Mouse (Mus musculus) heart, embryonic 16.5 days (tissue): ENCODE measurements at regions not wholly inside any gene's neighbourhood (a gene's known extent, or its start where the extent isn't known, plus 50 kb on each side); places are given as distances from the start of the nearest gene placed in this dataset.
"Not testable (repeated sequence)": the region's sequence is repeated elsewhere in the genome, so short reads cannot be mapped to it uniquely, and the experiment has no call there.

Source experiments
- ATAC-seq: fragments of 200-750 bp; cut with Nextera tagmentation; replicated peaks from 2 replicates; pipeline ENCODE4 v1.8.0; 2017; ENCODE audit warnings: moderate number of reproducible peaks; ENCODE audit not compliant: insufficient read depth, low FRiP score; ENCODE audit errors: extremely low read depth
- H3K27ac ChIP-seq: fragments of 300-500 bp; sonication (generic); 2 replicates; pipeline ENCODE4 v1.5.1; 2014; ENCODE audit warnings: mild to moderate bottlenecking, low read length, control low read depth, moderate library complexity
- H3K27me3 ChIP-seq: fragments of 300-500 bp; sonication (generic); 2 replicates; pipeline ENCODE4 v1.6.1; 2014; ENCODE audit warnings: low read length, mixed read lengths; ENCODE audit not compliant: control insufficient read depth, insufficient read depth
- H3K36me3 ChIP-seq: fragments of 300-500 bp; sonication (generic); 2 replicates; pipeline ENCODE4 v1.6.1; 2014; ENCODE audit not compliant: control insufficient read depth, insufficient read depth
- H3K4me1 ChIP-seq: fragments of 300-500 bp; sonication (generic); 2 replicates; pipeline ENCODE4 v1.6.1; 2014; ENCODE audit warnings: low read length, mixed read lengths; ENCODE audit not compliant: control insufficient read depth, insufficient read depth
- H3K4me2 ChIP-seq: fragments of 300-500 bp; sonication (generic); 2 replicates; pipeline ENCODE4 v1.6.1; 2014; ENCODE audit warnings: low read depth, mild to moderate bottlenecking, control low read depth, low read length
- H3K4me3 ChIP-seq: fragments of 300-500 bp; sonication (generic); 2 replicates; pipeline ENCODE4 v1.5.1; 2014; ENCODE audit warnings: mild to moderate bottlenecking, control low read depth, low read length
- H3K9ac ChIP-seq: fragments of 300-500 bp; sonication (generic); 2 replicates; pipeline ENCODE4 v1.6.1; 2014; ENCODE audit warnings: low read length, control low read depth
- H3K9me3 ChIP-seq: fragments of 300-500 bp; sonication (generic); replicated peaks from 2 replicates; pipeline ENCODE4 v1.6.1; 2016; ENCODE audit warnings: low read length; ENCODE audit not compliant: control insufficient read depth
- WGBS: fragments of 180-500 bp; shearing (Covaris S2); extraction: QIAGEN DNeasy Blood & Tissue Kit; methylation state at CpG from one replicate; pipeline ENCODE4 v1.1.7; 2014; 5-methylcytosine and 5-hydroxymethylcytosine counted together

DNA sequence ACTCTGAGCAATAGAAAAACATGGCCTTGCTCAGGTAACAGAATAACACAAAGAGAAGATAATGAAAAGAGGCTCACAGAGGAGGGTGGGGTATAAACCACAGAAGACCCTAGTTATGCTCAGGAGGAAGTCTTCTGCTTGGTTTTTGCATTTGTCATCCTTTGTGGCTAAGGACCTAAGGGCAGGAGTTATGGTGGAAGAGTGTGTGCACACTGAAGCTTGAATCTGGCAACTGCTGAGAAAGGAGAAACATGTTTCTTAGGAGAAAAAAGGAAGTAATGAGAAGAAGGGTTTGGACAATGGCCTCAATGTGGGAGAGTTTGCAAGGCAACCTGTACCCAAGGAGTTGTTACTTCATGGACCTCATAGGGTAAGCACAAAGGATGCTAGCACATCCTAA lies 106.8 kb upstream of the Nyap2 start:
- Histone ChIP-seq H3K27ac (no peak overlapping the region), H3K4me3 (no peak overlapping the region), H3K4me1 (no peaks in the 10 kb centered on the region), H3K36me3 (no peaks in the 10 kb centered on the region), H3K9me3 (no peaks in the 10 kb centered on the region), H3K4me2 (no peak overlapping the region), H3K9ac (no peak overlapping the region), H3K27me3 (no peaks in the 10 kb centered on the region)
- no peak for ATAC-seq

DNA sequence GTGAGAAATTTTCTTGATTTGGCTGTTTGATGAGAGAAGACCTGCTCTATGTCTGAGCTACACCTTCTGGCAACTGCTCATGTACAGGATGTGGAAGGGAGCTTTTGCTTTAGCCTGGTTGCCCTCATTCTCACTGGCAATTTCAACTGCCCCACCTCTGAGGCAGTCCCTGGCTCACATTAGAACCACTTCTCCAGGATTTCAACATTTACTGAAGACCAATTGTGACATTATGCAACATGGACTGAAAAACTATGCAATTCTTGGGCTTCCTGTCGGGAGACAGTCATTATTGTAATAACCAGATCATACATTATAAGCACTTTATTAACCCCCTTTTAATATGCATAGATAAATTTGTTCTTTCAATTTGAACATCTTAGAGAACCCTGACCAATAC lies 107.6 kb upstream of the Nyap2 start:
- Histone ChIP-seq H3K4me1 (no peaks in the 10 kb centered on the region), H3K36me3 (no peaks in the 10 kb centered on the region), H3K9me3 (no peaks in the 10 kb centered on the region), H3K9ac (no peak overlapping the region), H3K27me3 (no peaks in the 10 kb centered on the region), H3K4me2 (no peak overlapping the region), H3K4me3 (no peak overlapping the region), H3K27ac (no peak overlapping the region)
- WGBS, result 57% methylated on average over 1 of the region's 1 CpGs
- ATAC-seq, result no peak

- Histone ChIP-seq H3K4me1 (no peaks in the 10 kb centered on the region), H3K4me2 (no peak overlapping the region), H3K27me3 (no peaks in the 10 kb centered on the region), H3K4me3 (no peak overlapping the region), H3K9me3 (no peaks in the 10 kb centered on the region), H3K36me3 (no peaks in the 10 kb centered on the region), H3K27ac (no peak overlapping the region), H3K9ac (no peak overlapping the region)
- WGBS, result 57% methylated on average over 2 of the region's 2 CpGs
- no peak for ATAC-seq
Observed at GRCm38 (mm10) chr1:80965792-80966191, 111.0 kb upstream of the Nyap2 start.

DNA sequence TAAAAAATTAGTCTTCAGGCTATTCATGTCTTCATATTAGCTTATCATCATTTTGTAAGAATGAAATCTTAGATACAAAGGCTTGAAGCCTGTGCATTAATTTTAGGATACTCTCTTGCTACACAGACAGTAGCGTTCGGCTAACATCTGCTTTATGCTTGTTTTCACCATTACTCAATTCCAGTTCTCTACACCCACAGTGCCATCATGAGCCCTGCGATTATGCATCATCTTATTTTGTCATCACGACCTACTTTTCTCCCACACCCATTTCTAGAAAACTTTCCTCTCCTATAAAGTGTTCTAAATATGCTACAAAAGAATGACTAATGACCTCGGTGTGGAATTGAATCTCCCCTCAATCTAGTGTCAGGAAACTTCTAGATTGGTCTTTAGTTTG lies 112.4 kb upstream of the Nyap2 start:
- Histone ChIP-seq H3K9ac (no peak overlapping the region), H3K36me3 (no peaks in the 10 kb centered on the region), H3K4me1 (no peaks in the 10 kb centered on the region), H3K4me3 (no peak overlapping the region), H3K27me3 (no peaks in the 10 kb centered on the region), H3K27ac (no peak overlapping the region), H3K9me3 (no peaks in the 10 kb centered on the region), H3K4me2 (no peak overlapping the region)
- 82% methylated on average over 5 of the region's 5 CpGs for WGBS
- ATAC-seq, result no peak

DNA sequence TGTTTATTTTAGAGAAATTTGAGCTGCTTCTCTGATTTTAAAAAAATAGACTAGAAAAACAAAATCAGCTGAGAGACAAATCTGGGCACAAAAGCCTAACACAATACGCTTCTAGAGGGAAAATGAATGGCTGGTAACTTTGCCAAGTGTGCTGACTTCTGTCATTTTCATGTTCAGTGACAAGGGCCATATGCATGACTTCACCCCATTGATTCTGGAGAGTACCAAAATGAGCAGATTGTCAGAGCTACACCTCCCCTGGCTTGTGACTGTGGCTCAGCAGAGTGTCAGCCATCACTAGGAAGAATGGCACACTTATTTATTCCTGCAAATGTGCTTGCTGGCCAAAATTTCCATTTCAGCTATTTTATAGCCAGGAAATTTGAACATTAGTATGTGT lies 112.9 kb upstream of the Nyap2 start:
- Histone ChIP-seq H3K27me3 (no peaks in the 10 kb centered on the region), H3K27ac (no peak overlapping the region), H3K4me1 (no peaks in the 10 kb centered on the region), H3K4me3 (no peak overlapping the region), H3K36me3 (no peaks in the 10 kb centered on the region), H3K9me3 (no peaks in the 10 kb centered on the region), H3K4me2 (no peak overlapping the region), H3K9ac (no peak overlapping the region)
- no peak for ATAC-seq
- WGBS, result 58% methylated on average over 1 of the region's 1 CpGs

- no peaks in the 10 kb centered on the region for H3K9me3 ChIP-seq
- no peak overlapping the region for H3K4me2 ChIP-seq
- H3K27ac ChIP-seq, result no peak overlapping the region
- H3K36me3 ChIP-seq, result no peaks in the 10 kb centered on the region
- H3K9ac ChIP-seq, result no peak overlapping the region
- no peak for ATAC-seq
- no peaks in the 10 kb centered on the region for H3K4me1 ChIP-seq
- no peak overlapping the region for H3K4me3 ChIP-seq
- H3K27me3 ChIP-seq, result no peaks in the 10 kb centered on the region
- 78% methylated on average over 4 of the region's 4 CpGs for WGBS
Observed at GRCm38 (mm10) chr1:80950406-80950805, 126.3 kb upstream of the Nyap2 start.

- H3K27me3 ChIP-seq, H3K4me3 ChIP-seq, ATAC-seq, H3K9ac ChIP-seq, H3K36me3 ChIP-seq, H3K9me3 ChIP-seq, H3K4me1 ChIP-seq, H3K27ac ChIP-seq, H3K4me2 ChIP-seq: not testable (repeated sequence)
Observed at GRCm38 (mm10) chr1:80946049-80946448, 130.7 kb upstream of the Nyap2 start.

DNA sequence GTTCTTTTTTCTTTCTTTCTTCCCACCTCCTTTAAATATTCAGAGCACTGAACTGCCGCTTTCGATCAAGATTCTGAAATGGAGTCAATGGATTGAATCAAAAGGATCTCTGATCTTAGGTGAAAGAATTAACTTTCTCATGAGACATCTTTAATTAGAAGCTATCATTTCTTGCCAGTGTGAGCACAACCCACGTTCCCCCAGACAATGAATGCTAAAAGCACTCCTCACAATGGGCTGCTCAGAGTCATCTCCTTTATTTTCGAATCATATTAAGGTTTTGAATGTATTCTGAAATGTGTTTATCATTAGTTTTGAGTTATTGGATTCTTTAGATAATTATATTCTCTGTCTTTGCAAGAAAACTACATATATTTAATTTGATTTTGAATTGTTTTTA lies 137.4 kb upstream of the Nyap2 start:
- no peak overlapping the region for H3K4me2 ChIP-seq
- no peaks in the 10 kb centered on the region for H3K4me1 ChIP-seq
- no peak overlapping the region for H3K4me3 ChIP-seq
- no peaks in the 10 kb centered on the region for H3K36me3 ChIP-seq
- no peaks in the 10 kb centered on the region for H3K27me3 ChIP-seq
- ATAC-seq, result no peak
- no peaks in the 10 kb centered on the region for H3K9me3 ChIP-seq
- WGBS, result 82% methylated on average over 4 of the region's 4 CpGs
- no peak overlapping the region for H3K27ac ChIP-seq
- H3K9ac ChIP-seq, result no peak overlapping the region

GRCm38 (mm10) chr1:80899281-80899680 lies 141.0 kb upstream of the Dock10 start:
- Histone ChIP-seq H3K9me3 (no peaks in the 10 kb centered on the region), H3K4me1 (no peaks in the 10 kb centered on the region), H3K36me3 (no peaks in the 10 kb centered on the region), H3K27ac (no peak overlapping the region), H3K27me3 (no peaks in the 10 kb centered on the region), H3K9ac (no peak overlapping the region), H3K4me3 (no peak overlapping the region), H3K4me2 (no peak overlapping the region)
- WGBS, result 67% methylated on average over 4 of the region's 4 CpGs
- no peak for ATAC-seq
